Mouse (Mus musculus) MEL (cell line): ENCODE measurements at regions not wholly inside any gene's neighbourhood (a gene's known extent, or its start where the extent isn't known, plus 50 kb on each side); places are given as distances from the start of the nearest gene placed in this dataset.

ENCODE experiments used
- CTCF ChIP-seq, 3 experiments: IDR thresholded peaks in 2 of 3; conservative IDR thresholded peaks in 1 of 3; 2 replicates each; pipeline ENCODE4 v1.5.1; 2011 to 2012; ENCODE audit warnings: low read length in 3 of 3, low read depth in 2 of 3, mild to moderate bottlenecking in 2 of 3, improper control_type of control experiment in 1 of 3, inconsistent platforms in 1 of 3, mixed read lengths in 1 of 3, moderate library complexity in 1 of 3; ENCODE audit not compliant: control insufficient read depth in 1 of 3, insufficient read depth in 1 of 3, poor library complexity in 1 of 3, severe bottlenecking in 1 of 3
- EP300 ChIP-seq, 2 experiments: IDR thresholded peaks; 2 replicates each; pipeline ENCODE4 v1.6.1; 2011; ENCODE audit warnings: improper control_type of control experiment in 2 of 2, low read length in 2 of 2, low read depth in 1 of 2, mild to moderate bottlenecking in 1 of 2
- MYB ChIP-seq: IDR thresholded peaks from 2 replicates; pipeline ENCODE4 v1.6.1; 2011; ENCODE audit warnings: mild to moderate bottlenecking, low read depth, low read length, improper control_type of control experiment
- POLR2A ChIP-seq, 2 experiments: IDR thresholded peaks; 2 replicates each; pipeline ENCODE4 v1.6.1; 2011 to 2012; ENCODE audit warnings: low read length in 2 of 2, mild to moderate bottlenecking in 2 of 2, control low read depth in 1 of 2, improper control_type of control experiment in 1 of 2, low read depth in 1 of 2, moderate library complexity in 1 of 2; ENCODE audit not compliant: control insufficient read depth in 1 of 2, insufficient read depth in 1 of 2, poor library complexity in 1 of 2
- POLR2AphosphoS5 ChIP-seq: IDR thresholded peaks from 2 replicates; pipeline ENCODE4 v1.6.1; 2012; ENCODE audit warnings: low read depth, borderline replicate concordance, mild to moderate bottlenecking, inconsistent platforms, low read length, moderate library complexity, mixed read lengths
- RAD21 ChIP-seq: IDR thresholded peaks from 2 replicates; pipeline ENCODE4 v1.6.1; 2011; ENCODE audit warnings: mild to moderate bottlenecking, low read depth, low read length, improper control_type of control experiment
- RCOR1 ChIP-seq: IDR thresholded peaks from 2 replicates; pipeline ENCODE4 v1.6.1; 2012; ENCODE audit warnings: low read depth, mild to moderate bottlenecking, inconsistent platforms, low read length, improper control_type of control experiment
- SIN3A ChIP-seq: IDR thresholded peaks from 2 replicates; pipeline ENCODE4 v1.6.1; 2012; ENCODE audit warnings: low read length, improper control_type of control experiment, inconsistent platforms
- TBP ChIP-seq: IDR thresholded peaks from 2 replicates; pipeline ENCODE4 v1.8.0; 2011; ENCODE audit warnings: low read depth, low read length, improper control_type of control experiment

DNA sequence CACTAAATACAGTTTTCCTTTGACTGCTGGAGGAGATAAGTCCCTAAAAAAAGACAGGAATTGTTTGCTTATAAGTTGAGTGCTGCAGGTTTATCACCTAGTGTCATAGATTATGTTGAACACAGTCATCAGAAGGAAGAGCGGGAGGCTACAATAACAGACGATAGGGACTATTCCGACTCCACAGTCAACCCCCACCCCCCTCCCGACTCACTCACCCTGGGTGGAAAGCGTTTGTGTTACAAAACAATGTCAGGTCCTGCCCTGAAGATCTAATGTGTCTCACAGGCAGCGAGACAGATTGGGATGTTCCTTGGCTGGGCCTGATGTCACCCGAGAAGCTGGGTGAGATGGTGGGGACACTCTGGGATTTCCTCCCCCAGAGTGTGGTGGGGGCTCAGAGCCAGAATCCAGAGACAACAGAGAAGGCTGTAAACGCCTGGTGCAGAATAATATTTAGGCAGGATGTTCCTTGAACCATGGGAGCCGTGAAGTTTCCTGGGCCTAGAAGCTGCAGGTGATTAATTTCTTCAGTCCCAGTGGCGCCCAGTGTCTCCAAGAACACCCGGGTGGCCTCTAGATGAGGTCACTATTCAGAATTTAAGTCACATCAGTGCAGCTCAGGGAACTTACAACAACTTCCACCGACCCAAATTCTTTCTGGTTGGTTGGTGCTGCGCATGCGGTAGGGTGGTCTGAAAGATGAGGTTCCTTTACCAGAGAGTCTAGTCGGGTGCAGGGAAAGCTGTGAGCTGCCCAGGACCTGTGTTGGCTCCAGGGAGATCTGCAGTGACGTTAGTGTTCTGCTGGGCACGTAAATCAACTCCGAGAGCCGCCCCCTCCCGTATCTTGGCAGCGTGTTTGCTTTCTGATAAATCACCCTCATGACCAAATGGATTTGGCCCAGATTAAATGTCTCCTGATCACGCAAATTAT lies 181.1 kb upstream of the Bmper start:
- TF ChIP-seq SIN3A (no peak), TBP (no peak), POLR2A (IDR thresholded peaks at IDR 0.05; ENCODE audit: control insufficient read depth in 1 of 2, insufficient read depth in 1 of 2, low read depth in 1 of 2, low read length in 2 of 2, poor library complexity in 1 of 2) (no peak), POLR2AphosphoS5 (no peak), CTCF (IDR thresholded peaks at IDR 0.05 in 2 of 3, conservative IDR thresholded peaks at IDR 0.05 in 1 of 3; ENCODE audit: control insufficient read depth in 1 of 3, insufficient read depth in 1 of 3, low read depth in 2 of 3, low read length in 3 of 3, poor library complexity in 1 of 3, severe bottlenecking in 1 of 3) (no peak), MYB (no peak), EP300 (IDR thresholded peaks at IDR 0.05; ENCODE audit: low read depth in 1 of 2, low read length in 2 of 2) (no peak), RAD21 (no peak), RCOR1 (no peak)
